In genomic region chr19:42317648-42318425, GRCm38 (mm10) we compare ENCODE assay signal across 10 mouse cellular contexts.
DNase-seq lines count a peak whose midpoint lies in the region; ATAC-seq lines count a peak whose summit lies in the region.
"Had no signal": no experiment of that assay in that cellular context is flagged by ENCODE, and none has a peak within 500 bp of the region (broad histone marks: within the 10 kb centered on the region; RNA-seq: fewer than 3 reads in every experiment).

No protein-coding gene starts in this region.

- H3K4me3 ChIP-seq in embryonic facial prominence, embryonic 15.5 days (replicated peaks) = no peak overlapping the region
- no peak overlapping the region for H3K4me3 ChIP-seq in midbrain, embryonic 15.5 days
- H3K4me3 ChIP-seq: embryonic facial prominence, embryonic 13.5 days had no signal

- H3K4me2 ChIP-seq in embryonic facial prominence, embryonic 15.5 days (replicated peaks) = no peak overlapping the region
- peak overlapping the region; percentile 1; the same call in 1 of the 2 replicates for H3K4me2 ChIP-seq in midbrain, embryonic 15.5 days
- H3K4me2 ChIP-seq: embryonic facial prominence, embryonic 13.5 days had no signal

- peaks cover 28% of the 10 kb centered on the region for H3K4me1 ChIP-seq in embryonic facial prominence, embryonic 15.5 days
- peaks cover 32% of the 10 kb centered on the region for H3K4me1 ChIP-seq in midbrain, embryonic 15.5 days

- ATAC-seq in embryonic facial prominence, embryonic 15.5 days (ENCODE audit: insufficient number of reproducible peaks, low FRiP score, low TSS enrichment, low read depth) = no peak
- ATAC-seq in midbrain, embryonic 15.5 days (replicated peaks) = no peak

- 36% methylated on average over 18 of the region's 18 CpGs for WGBS in embryonic facial prominence, embryonic 15.5 days
- WGBS in midbrain, embryonic 15.5 days = 44% methylated on average over 18 of the region's 18 CpGs

- H3K36me3 ChIP-seq in embryonic facial prominence, embryonic 15.5 days = no peaks in the 10 kb centered on the region
- no peaks in the 10 kb centered on the region for H3K36me3 ChIP-seq in midbrain, embryonic 15.5 days (replicated peaks)
- H3K36me3 ChIP-seq: embryonic facial prominence, embryonic 13.5 days had no signal

- no peak overlapping the region for H3K9ac ChIP-seq in embryonic facial prominence, embryonic 15.5 days
- no peak overlapping the region for H3K9ac ChIP-seq in midbrain, embryonic 15.5 days
- H3K9ac ChIP-seq: embryonic facial prominence, embryonic 13.5 days; liver, embryonic 14.5 days had no signal

- H3K27me3 ChIP-seq in embryonic facial prominence, embryonic 15.5 days = 0 out of 2 replicates have a peak, but pooled peaks cover 13% of the 10 kb centered on the region
- no peaks in the 10 kb centered on the region for H3K27me3 ChIP-seq in midbrain, embryonic 15.5 days (replicated peaks)
- H3K27me3 ChIP-seq: embryonic facial prominence, embryonic 13.5 days had no signal

- peak; percentile 88 for DNase-seq in brain, adult 2 months (ENCODE audit: low read depth, low spot score)
- peak; percentile 77 to 78 for DNase-seq in layer of hippocampus, adult 8-10 months (ENCODE audit: low spot score in 2 of 2)
- no peak for DNase-seq in heart, postnatal 4 days
- no peak for DNase-seq in spleen, postnatal 10 days (ENCODE audit: low spot score in 2 of 2)
- DNase-seq in thymus, postnatal 4 days = no peak
- DNase-seq: heart, postnatal 36 days had no signal

- 0 out of 2 replicates have a peak overlapping the region, but pooled peaks have one; percentile 3 for H3K27ac ChIP-seq in embryonic facial prominence, embryonic 15.5 days (replicated peaks)
- peak overlapping the region; percentile 62 for H3K27ac ChIP-seq in midbrain, embryonic 15.5 days
- H3K27ac ChIP-seq: embryonic facial prominence, embryonic 13.5 days; liver, embryonic 14.5 days had no signal

- no peaks in the 10 kb centered on the region for H3K9me3 ChIP-seq in embryonic facial prominence, embryonic 15.5 days (replicated peaks)
- no peaks in the 10 kb centered on the region for H3K9me3 ChIP-seq in midbrain, embryonic 15.5 days
- H3K9me3 ChIP-seq: embryonic facial prominence, embryonic 13.5 days had no signal

Comparison
In these comparisons a context has a peak if more than half of its experiments do, and no peak if none do; other contexts are left out.
1. DNase-seq: peak in brain, adult 2 months (single experiment) and layer of hippocampus, adult 8-10 months (2 of 2); none in heart, postnatal 4 days (single experiment), spleen, postnatal 10 days (0 of 2) and thymus, postnatal 4 days (single experiment).